Mouse (Mus musculus) testis, adult 2 months (tissue): ENCODE results near the gene Gm10229.

Source experiments
- CTCF ChIP-seq: fragments of 200-500 bp; IDR thresholded peaks from 2 replicates; pipeline ENCODE4 v1.5.1; 2012; ENCODE audit warnings: low read depth, mild to moderate bottlenecking, inconsistent platforms, low read length, moderate library complexity; ENCODE audit not compliant: control insufficient read depth, insufficient read depth, insufficient replicate concordance
- POLR2A ChIP-seq: fragments of 200-500 bp; IDR thresholded peaks from 2 replicates; pipeline ENCODE4 v1.6.1; 2012; ENCODE audit warnings: low read depth, mild to moderate bottlenecking, inconsistent platforms, low read length, moderate library complexity; ENCODE audit not compliant: control insufficient read depth

DNA sequence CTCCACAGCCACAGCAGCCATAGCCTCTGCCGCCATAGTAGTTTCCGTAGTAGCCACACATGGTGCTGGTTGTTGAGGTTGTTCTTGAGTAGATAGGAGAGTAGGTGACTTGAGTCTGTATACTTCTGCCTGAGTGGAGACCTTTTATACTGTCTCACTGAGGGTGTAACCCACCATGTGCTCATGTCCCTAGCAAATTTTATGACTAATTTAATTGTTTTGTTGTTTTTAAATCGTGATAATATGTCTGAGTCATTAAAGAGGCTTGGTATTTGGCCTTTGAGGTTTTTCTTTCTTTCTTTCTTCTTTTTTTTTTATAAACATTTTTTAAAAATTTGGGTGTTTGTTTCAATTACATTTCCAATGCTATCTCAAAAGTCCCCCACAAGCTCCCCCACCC is 32.7 kb downstream of the Gm10229 start, which contains the start of gene Krtap6-5:
- TF ChIP-seq CTCF (no peak), POLR2A (no peak)
